Mouse (Mus musculus) mesoderm, embryonic 11.5 days (tissue): ENCODE measurements around the gene Pgls.

ENCODE experiments used
- DNase-seq: peaks from one replicate; pipeline ENCODE4 v3.0.0-alpha.2; 2012; ENCODE audit warnings: low read depth, low spot score

The Pgls gene

DNA sequence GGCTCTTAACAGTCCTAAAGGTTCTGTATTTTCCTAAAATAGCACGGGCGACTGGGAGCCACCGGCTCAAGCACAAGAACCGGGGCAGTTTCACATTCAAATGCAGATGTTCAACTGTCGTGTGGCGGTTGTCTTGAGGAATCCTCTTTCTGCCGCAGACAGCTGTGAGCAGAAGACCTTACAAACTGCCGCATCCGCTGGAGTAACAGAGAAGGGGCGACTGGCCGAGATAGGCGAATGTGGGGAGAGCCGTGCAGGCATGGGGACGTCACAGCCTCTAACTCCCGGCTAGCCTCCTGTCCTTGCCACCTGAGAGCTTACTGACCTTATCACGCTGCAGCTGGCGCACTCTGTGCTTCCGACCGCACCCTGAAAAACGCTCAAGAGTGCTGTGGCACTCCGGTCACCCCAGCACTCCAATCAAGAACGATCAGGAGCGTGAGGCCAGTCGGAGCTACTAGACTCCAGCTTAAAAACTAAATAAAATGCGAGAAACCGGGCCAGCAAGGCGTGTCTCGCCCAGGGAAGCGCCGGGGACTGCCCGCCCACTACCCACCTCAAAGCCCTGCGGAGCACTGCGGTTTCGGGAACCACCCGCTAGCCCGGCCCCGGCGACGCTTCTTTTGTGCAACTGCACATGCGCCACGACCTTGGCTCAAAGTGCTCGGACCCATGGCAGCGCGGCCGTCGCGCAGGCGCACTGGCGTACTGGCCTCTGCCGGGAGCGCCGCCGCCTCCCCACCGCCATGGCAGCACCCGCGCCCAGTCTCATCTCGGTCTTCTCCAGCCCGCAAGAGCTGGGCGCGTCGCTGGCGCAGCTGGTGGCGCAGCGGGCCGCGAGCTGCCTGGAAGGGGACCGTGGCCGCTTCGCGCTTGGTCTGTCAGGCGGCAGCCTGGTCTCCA is at the start of gene Pgls:
Gene Pgls, plus strand, starts transcription at position 706 of the 903 bp plus-strand sequence.
- DNase-seq: peak; percentile 95

DNA sequence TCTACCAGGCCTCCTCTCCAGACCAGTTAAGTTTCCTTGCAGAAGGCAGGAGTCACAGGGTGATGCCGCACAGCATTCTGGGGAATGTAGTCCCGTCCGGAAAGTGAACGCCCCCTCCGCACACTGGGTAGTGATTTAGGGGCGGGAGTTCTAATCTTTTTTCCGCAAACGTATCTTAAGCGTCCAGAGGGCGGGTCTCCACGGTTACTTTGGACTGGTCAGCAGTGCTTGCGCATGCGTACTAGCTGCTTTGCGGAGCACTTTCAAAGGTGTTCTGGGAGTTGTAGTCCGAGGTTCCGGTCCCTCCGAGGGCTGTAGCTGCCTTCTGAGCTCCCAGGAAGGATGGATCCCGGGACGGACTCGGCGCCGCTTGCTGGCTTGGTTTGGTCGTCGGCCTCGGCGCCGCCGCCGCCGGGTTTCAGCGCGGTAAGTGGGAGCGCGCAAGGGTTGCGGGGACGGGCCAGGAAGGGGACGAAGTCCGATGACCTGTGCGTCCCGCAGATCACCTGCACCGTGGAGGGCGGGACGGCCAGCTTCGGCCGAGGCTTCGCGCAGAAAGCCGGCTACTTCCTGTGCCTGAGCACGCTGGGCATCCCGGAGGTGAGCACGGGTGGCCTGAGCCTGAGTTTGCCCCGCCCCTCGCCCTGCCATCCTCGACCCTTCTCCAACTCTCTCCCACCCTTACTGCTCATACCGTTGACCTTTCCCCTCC is 49.2 kb upstream of the Pgls start, which contains the start of gene Mvb12a:
Gene Mvb12a, plus strand, starts transcription at position 291 of the 712 bp plus-strand sequence.
- DNase-seq: peak; percentile 99

DNA sequence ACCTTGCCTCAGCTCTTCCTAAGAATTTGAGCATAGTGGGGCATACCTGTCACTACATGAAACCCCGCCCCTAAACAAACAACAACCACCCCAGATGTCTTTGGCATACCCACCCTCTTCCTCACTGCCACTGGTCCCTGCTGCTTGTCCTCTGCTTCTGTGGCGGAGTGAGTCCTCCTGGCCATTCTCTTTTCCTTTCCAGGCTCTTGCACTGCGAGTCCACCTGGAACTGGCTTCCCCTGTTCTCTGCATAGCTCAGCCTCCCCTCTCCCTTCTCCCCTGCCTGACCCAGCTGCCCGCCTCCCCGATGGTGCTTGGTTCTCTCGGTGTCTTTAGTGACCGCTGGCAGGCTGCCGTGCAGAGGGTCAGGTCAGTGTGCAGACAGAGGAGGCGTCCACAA is 48.2 kb upstream of the Pgls start:
- no peak for DNase-seq

DNA sequence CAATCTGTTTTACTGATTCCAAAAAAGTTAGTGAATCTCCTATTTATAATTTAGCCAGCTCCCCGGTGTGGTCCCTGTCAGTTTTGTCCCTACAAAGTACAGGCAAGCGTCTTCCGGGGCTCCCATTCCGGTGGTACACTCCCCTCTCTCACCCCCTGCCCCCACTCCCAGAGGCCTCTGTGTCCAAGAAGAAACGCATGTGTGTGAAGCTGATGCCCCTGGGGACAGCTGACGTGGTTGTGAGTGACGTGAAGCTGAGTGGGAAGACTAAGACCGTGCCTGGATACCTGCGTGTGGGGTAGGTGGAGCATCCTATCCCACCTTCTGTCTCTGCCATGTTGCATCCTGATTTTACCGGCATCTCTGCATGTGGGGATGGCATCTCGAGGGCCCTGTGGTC is 46.9 kb upstream of the Pgls start:
- DNase-seq: no peak

DNA sequence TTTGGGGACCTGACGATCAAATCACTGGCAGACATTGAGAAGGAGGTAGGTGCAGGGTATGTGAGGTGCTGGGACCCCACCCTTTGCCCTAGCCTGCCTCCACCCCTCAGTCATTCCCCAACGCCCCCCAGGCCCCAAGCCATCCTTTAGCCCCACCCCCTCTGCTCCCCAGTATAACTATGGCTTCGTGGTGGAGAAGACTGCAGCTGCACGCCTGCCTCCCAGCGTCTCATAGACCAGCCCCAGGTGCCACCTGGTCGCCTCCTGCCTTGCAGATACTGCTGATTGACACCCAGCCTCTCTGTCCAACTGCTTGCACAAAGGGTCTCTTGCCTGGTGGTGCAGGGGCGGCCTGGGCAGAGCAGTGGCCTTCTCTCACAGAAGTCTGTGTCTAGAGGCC is 44.4 kb upstream of the Pgls start:
- DNase-seq: no peak

DNA sequence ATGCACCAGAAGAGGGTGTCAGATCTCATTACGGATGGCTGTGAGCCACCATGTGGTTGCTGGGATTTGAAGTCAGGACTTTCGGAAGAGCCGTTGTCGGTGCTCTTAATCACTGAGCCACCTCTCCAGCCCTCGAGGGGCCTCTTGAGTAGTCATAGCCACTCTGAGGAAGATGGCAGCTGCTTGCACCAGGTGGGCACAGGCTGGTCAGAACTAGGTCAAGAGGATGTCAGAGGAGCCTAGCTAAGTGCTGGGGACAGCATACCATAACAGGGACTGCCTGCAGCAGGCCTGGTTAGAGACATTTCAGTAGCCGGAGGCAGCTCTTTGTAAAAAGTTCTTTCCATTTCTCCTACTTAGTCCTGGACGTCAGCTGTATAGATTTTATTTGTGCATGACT is 41.2 kb upstream of the Pgls start:
- DNase-seq: no peak

DNA sequence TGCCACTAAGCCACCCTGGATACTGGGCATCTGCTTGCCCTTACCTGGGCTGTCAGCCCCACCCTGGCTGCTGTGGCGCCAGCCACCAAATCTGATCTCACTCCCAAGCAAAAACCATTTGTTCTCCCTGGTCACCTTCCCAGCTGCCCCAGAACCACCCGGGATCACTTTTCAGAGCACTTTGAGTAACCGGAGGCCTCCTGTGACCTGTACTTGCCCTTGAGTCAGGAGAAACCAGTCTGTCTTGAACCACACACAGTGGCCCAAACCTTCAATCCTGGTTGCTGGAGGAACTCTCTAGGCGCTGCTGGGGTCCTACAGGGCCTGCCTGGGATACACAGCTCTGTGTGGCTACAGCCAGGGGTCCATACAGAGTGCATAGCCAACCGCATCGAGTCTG is 39.2 kb upstream of the Pgls start:
- DNase-seq: no peak

DNA sequence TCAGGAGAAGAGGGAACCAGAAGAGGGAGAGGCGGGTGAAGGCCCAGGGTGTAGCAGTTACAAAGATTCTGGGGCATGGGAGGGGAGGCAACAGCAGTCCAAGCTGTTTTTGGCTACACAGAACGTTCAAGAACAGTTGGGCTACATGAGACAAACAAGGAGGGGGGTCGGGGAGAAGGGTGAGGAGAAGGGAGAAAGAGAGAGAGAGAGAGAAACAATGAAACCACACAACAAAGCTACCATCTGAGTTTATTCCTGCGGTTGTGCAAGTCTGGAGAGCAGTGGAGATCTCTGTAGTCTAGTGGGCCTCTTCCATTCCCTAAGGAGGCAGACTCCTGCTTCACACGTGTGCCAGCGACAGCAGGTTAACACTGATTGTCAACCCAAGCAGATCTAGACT is 38.0 kb upstream of the Pgls start:
- no peak for DNase-seq

DNA sequence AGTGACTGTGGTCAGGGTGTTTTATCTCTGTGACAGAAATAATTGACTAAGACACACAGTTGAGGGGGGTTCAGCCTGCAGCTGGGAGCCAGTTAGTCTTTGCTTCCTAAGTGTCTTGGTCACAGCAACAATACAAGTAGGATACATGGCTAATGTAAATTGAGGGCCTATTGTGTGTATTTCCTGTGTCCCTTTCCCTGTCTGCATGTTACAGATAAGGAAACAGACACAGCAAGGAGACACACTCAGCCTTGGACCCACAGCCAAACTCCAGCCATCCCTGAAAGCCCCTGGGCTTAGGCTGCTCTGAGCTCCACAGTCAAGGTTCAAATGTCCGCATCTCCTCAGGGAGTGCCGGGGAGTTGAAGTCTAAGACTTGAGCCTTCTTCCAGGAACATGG is 37.3 kb upstream of the Pgls start:
- no peak for DNase-seq

DNA sequence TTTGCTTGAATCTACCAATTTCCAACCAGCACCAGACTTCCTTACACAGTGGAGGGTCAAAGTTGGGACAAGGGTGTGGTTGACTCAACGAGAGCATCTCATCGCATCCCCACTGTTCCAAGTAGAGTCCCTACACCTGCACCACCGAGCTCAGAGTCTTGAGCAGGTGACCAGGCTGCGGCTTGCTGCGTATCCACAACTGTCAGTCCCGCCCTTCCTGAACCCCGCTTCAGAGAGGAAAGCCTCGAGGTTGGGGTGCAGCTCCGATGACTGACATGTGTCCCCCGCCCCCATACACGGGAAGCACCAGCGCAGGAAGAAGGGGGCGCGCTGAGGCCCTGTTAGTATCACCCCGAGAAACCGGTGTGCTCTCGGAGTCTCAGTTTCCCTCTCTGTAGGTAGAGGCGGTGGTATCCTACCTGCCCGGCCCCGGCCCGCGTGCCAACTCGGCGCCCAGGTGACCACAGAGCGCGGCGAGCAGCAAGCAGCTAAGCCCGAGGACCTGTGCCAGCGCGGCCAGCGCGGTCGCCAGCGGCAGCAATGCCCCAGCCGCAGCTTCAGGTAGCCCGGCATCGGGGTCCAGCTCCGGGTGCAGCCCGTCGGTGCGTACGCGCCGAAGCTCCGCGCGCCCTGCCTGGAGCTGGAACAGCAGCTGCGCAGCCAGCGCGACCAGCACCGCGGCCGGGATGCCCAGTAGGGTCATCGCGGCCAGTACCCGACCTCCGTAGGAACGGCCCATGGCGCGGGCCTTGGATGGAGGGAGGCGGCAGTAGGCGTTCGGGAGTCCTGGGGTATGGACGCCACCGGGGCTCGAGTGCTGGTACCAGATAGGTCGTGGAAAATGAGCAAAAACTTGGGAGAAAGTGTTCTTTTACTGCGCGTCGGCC is 33.7 kb upstream of the Pgls start, which contains the start of gene Tmem221:
Gene Tmem221, minus strand, starts transcription at position 801 of the 887 bp plus-strand sequence.
- no peak for DNase-seq

DNA sequence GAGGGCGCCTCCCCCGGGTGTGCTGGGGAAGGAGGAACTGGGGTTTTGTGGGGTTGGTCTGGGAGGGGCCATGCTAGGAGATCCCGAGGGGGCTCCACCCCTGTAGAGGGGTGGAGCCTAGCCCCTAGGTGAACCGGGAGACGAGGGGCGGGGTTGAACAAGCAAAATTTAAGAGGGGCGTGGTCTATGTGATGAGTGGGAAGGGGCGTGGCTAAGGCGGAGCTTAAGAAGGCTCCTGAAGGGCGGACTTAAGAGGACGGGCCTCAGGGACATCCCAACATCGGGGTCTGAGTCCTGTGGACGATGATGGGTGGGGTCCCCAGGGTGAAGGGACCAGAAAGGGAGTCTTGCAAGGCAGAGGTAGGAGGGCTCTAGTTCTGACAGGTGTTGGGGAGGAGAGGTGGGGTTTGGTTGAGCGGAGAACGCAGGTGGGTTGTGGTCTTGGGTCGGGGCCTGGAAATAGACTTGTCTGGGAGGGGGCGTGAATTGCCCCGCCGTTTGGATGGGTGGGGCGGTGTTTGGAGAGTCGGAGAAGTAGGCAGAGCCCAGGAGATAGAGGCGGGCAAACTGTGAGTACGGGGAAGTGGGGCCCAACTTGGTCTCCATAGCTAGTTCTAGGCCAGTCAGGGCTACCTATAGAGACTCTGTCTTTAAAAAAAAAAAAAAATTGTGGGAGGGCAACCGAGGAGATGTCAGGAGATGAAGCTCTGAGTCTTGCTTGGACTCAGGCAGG is 32.9 kb upstream of the Pgls start:
- peak; percentile 59 for DNase-seq

DNA sequence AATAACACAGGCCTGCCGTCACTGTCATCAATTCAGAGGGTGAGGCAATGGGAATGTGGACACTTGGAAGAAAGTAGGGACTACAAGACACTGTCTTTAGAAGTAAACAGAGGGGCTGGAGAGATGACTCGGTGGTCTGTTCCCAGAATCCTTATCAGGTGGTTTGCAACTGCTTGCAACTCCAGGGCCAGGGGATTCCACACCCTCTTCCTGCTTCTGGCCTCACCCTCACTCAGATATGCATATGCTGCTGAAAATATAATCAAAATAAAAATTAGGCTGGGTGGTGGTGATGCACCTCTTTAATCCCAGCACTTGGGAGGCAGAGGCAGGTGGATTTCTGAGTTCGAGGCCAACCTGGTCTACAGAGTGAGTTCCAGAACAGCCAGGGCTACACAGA is 31.9 kb upstream of the Pgls start:
- no peak for DNase-seq

DNA sequence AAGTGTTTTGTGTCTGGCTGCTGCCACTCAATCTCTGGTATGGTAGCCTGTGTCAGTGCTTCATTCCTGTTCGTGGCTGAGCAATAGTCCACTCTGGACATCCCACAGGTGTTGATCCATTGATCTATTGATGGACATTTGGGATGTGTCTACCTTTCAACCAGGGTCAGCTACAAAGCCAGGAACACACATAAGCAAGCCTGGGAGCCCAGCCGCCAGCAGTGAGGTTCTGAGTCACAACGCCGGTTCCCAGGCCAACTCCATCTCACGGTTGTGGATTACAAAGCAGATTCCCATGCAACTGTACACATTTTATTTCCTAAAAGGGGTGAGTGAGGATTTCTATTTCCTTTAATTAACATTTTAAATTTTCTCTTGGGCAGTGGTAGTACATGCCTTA is 31.2 kb upstream of the Pgls start:
- DNase-seq: no peak

DNA sequence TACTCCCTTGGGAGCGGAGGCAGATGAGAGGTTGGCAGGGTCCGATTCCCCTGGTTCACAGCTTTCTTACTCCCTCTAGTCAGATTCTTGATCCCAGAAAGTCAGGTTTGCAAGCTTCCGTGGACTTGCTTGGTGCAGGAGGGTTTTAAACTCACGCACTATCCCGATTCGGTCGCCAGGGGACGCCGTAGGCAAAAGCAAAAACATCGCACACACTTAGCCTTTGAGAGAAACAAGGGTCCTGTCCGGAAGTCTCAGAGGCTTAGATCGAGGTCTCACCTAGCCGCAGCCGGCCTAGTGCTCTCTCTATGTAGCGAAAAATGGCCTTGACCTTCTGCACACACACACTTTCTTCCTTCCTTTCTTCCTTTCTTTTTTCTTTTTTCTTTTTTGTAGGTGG is 30.6 kb upstream of the Pgls start:
- peak; percentile 87 for DNase-seq

DNA sequence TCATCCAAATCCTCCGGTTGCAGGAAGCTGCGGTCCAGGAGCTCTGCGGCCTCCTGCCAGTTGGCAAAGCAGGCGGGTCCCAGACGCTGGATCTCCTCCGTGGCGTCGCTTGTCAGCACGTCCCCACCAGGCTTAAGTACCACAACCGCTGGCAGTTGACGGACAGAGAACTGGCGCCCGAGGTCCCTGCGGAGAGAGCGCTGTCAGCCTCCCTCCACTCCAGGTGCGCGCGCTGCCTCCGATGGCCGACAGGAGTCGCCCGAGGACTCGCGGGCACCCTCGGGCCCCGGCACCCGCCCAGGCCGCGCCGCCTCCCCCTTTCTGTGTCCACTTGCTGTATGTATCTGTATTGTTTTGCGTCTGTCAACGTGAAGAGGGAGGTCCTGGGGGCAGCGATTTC is 29.2 kb upstream of the Pgls start:
- peak; percentile 48 for DNase-seq

DNA sequence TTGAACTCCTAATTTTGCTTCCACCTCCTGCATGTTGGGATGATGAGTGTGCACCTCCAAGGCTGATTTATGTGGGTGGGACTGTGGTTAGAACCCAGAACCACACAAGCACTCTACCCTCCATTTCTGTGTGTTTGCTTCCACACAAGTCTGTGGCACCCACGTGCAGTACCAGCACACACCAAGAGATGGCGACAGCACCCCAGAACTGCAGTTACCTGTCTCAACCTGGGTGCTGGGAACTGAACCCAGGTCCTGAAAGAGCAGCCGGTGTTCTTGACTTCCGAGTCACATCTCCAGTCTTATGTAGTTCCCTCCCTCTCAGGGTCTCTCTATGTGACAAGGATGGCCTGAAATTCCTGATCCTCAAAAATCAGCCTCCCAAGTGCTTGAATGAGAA is 28.0 kb upstream of the Pgls start:
- DNase-seq: no peak

DNA sequence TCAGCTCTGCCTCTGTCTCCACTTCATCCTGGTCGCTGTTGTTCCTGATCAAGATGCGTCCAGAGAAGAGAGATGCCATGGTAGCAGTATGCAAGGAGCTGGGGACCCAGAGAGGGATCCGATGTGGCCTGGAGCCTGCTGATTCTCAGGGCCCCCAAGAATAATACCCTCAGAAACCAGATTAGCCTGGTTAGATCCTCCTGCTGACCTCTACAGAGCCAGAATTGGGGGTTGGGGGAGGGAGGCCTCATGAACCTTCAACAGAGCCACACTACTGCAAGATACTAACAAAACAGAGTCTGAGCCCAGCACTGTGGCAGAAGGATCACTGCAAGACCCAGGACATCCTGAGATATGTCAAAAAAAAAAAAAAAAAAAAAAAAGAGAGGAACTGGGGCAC is 25.5 kb upstream of the Pgls start, which contains the start of gene Nxnl1:
Gene Nxnl1, minus strand, starts transcription at position 101 of the 400 bp plus-strand sequence.
- no peak for DNase-seq

DNA sequence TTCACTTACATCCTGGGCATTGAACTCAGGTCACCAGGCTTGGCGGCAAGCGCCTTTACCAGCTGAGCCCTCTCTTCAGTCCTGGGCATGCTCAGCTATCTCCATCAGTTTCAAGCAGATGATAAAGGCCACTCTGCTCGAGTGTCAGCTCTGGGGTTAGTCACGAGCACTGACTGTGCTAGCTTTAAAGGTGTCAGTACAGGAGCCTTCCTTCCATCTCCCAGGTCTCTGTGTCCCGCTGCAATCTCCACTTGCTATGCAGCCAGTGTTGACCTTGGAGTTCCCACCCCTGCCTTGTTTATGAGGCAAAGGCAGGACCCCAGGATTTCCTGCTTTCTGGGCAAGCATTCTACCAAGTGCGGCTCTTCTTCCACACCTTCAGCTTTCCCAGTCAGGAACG is 24.4 kb upstream of the Pgls start:
- DNase-seq: no peak

DNA sequence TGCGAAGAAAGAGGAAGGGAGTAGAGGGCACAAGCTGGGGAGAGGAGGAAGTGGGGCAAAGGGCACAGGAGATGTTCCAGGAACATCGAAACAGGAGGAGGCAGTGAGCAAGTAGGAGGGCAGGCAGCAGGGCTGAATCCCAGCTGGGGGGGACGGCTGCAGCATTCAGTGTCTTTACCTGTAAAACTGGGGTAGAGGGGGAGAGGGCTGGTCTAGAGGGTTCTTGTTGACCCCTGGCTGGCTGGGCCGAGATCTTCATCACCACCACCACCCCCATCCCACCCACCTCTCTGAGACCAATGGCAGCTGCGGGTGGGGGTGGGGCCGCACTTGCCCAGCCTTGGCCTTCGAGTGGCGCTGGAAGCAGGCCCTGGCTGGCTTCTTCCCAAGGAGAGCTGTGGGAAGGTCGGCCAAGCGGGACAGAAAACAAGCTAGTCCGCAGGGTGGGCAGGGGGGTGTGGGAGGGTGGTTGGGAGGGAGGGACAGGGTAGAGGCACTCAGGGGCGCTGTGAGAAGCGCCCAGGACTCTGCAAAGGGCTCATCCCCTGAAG is 23.5 kb upstream of the Pgls start, which contains the start of gene Slc27a1:
Gene Slc27a1, plus strand, starts transcription at position 496 of the 551 bp plus-strand sequence.
- DNase-seq: no peak

DNA sequence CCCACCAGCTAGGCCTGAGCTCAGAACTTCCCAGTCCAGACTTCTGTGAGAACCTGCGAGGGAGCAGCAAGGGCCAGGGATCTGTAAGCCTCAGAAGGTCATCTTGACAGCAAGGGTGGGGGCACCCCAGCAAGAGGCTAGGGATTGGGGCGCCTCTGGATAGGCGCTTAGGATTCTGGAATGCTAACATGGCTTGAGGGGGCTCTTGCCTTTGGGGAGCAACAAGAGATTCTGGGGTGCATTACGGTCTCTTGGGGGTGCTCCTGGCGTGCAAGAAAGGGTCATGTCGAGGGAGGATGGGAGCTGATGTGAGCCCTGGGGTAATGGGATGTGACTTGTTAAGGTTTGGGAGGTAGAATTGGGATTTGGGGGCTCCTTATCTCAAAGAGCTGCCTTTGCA is 23.0 kb upstream of the Pgls start:
- no peak for DNase-seq
